Mouse (Mus musculus) megakaryocyte, adult 5-6 weeks (primary cell): ENCODE measurements around the gene Gm6899. TPM values are rescaled to one million over a fixed set of nuclear protein-coding genes. Genes with fewer than 3 reads are reported as not detected.

Experiments used
- ATAC-seq: 2 replicates; pipeline ENCODE4 v1.8.0; 2016; ENCODE audit warnings: mild to moderate bottlenecking, inconsistent platforms; ENCODE audit not compliant: poor library complexity, severe bottlenecking
- total RNA-seq, 2 experiments: library from RNA; stranded (forward) in 1 of 2; stranded (reverse) in 1 of 2; fragments of 153-499, 151-499 nt in 1 of 2; fragments of 221-1000, 200-1000 nt in 1 of 2; gene quantifications; 2 replicates each; pipeline versions ENCODE4 v1.2.3 to v1.2.4; 2015 to 2017

Gene Gm6899
- total RNA-seq (2015) (not detected in 2 replicates), total RNA-seq (2017) (not detected in 2 replicates)

DNA sequence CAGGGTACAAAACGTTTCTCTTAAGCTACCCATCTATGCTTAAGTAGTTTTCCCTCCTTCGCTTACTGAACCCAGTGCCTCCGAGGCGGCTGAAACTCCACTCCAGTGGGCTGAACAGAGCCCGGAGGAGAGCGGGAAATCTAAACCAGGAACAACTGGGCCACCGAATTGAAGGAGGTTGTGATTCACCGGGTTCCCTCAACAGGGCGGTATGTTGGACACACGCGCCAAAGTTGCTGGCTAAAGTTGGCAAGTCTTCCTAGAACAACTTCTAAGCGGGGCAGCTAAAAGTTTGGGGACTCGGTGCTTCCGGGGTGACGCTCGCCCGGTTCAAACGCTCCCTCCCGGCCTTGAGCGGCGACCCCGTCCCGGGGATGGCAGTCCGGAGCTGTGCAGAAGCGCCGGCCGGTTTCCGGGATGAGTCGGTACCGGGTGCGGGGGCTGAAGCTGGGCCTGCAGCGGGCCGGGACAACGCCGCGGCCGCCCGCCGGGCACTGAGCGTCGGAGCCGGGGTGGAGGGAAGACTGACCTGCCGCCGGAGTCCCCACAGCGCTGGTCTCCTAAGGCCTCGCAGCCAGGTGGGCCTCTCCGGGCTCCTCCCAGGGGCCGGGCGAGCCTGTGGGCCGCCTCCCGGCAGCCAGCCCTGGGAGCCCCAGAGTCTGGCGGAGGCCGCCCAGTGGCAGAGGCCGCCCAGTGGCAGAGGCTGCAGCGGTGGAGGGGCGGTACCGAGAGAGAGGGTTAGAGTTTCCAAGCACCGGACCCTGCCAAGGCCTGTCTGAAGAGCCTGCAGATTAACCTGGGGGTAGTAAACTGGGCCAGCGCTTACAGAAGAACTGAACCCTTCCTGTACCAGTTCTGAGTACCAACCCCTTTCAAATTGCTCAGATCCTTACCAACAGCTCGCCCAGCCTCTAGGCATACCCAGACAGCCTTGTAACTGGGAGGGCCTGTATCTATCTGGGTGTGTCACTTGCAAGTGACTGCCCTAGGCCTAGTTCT, at the start of gene Gm6899, which contains the start of gene Vrk2:
Gene Gm6899 (plus strand): TSS at position 181 of the 999 bp plus-strand sequence.
Gene Vrk2 (minus strand): TSS at position 939 of the 999 bp plus-strand sequence.
- peak; percentile 96 for ATAC-seq

DNA sequence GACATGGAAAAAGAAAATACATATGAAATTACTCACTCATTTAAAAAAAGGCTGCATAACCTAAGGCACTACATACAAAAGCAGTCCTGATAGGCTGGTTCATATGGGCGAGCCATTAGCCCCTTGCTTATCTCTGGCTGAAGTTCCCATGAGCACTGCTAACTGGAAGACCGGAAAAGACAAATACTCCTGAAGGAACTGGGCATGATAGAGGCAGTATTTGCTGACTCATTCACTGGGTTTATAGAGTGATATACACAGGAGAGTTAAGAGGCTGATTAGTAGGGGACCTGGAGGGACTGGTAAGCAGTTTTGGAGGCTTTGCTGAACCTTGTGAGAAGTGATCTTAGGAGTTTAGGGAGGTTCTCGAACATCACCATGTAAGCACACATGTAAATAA, 41.5 kb upstream of the Gm6899 start:
- no peak for ATAC-seq

DNA sequence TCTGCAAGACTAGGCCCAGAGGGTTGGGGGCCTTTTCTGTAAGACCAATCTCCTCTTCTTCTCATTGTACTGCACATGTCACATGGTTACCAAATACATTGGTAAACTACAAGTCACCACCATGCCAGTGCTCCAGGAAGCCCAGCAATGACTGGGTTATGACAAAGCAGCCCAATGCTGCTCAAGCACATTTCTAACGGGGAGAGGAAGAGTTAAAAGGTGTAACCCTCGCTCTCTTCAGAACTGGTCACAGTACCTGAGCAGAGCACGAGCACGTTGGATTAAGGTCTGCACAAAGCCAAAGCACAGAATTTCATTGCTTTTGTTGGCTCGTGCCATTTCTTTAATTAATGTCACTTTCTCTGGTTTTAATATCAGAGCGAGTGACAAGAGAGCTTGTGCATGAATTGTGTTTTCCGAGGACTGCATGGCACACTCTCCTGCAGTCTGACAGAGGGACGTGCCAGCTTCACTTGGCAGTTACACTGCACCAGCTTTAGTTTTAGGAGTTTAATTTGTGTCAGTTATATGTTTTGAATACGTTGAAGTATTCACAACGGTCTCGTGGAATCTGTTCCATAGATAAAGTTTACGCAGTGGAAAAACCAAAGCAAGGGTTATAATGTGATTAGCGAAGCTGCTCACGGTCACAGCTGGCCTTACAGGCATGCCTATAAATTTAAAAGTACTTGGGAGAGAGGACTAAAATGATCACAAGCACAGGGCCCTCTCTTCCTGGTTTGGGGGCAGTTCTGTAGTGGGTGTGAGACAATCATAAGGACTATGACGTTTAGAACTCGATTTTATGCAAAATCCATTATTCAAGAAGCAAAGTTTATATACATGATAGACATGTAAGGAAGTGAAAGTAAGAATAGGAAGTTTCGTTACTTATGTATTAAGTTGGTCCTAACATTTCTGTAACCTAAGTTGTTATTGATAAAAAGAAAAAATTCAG, 7.4 kb upstream of the Gm6899 start:
- ATAC-seq = peak; percentile 62

- ATAC-seq = peak; percentile 73
Measured at GRCm38 (mm10) chr11:26586367-26587183, 6.5 kb upstream of the Gm6899 start.

DNA sequence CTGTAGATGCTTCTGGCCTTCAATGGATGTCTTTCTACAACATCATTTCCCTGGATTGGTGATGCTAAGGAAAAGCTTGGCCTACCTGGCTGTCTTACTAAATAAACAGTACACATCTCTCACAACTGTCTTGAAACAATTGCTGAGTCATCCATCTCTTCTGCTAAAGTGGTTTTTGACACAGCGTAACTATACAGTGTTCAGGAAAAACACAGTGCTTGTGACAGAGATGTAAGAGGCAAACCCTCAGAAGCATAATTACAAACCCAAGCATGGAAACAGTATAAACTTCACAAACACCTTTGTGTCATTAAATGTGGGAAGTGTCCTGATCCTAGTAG, 5.9 kb upstream of the Gm6899 start:
- peak; percentile 39 for ATAC-seq

GRCm38 (mm10) chr11:26592395-26593053, 517 bp upstream of the Gm6899 start:
- ATAC-seq = 0 out of 2 replicates have a peak, but pooled peaks have one; percentile 0

DNA sequence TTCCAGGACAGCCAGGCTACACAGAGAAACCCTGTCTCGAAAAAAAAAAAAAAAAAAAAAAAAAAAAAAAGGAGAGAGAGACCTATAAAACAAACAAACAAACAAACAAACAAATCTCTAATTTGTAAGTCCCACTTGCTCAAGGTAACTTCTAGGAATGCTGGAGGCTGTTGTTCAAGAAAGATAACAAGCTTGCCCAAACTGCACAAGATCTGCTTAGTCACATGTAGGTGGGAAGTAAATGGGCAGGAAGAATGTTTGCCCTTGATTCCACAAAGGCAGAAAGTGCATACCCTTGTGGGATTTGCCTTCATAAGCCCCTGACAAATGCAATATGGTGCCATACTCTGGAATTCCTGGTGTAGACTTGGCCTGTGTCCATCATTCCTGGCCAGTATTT, 1.4 kb downstream of the Gm6899 start:
- ATAC-seq = no peak

GRCm38 (mm10) chr11:26596186-26596585, 3.1 kb downstream of the Gm6899 start:
- ATAC-seq = no peak

GRCm38 (mm10) chr11:26597145-26597544, 4.1 kb downstream of the Gm6899 start:
- ATAC-seq = no peak

DNA sequence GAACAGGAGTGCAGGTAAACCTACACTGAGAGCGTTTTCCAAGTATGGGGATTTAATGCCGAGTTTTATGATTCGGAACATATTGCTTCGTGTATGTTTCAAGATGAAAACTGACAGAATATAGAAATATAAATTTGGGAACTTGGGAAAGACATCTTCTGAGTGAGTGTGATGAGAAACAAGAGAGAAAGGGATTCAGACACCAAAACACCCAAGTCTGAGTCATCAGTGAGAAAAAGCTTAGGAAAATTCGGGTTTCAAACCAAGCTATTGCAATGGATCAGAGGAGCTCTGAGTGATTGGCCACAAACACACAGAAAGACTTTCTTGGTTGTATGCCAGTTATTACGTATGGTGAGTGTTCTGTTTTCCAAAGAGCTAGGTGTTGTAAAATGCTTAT, 4.7 kb downstream of the Gm6899 start:
- ATAC-seq = no peak

DNA sequence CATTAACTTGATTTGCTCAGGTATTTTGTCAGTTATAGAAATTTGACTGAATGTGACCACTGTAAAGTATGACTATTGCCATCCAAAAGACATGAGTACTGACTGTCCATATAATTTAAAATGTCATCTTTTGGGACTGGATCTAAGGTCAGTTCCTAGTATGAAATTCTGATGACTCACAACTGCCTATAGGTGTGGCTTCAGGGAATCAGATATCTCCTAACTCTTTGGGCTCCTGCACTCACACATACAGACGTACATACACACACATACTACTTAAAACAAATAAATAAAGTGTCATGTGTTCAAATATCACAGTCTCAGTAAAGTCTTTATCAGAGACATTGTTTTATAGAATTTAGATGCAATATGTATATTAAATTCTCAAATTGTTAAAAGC, 5.8 kb downstream of the Gm6899 start:
- no peak for ATAC-seq

GRCm38 (mm10) chr11:26600692-26601091, 7.7 kb downstream of the Gm6899 start:
- ATAC-seq = peak; percentile 58

GRCm38 (mm10) chr11:26601571-26602175, 8.6 kb downstream of the Gm6899 start:
- peak; percentile 71 for ATAC-seq

DNA sequence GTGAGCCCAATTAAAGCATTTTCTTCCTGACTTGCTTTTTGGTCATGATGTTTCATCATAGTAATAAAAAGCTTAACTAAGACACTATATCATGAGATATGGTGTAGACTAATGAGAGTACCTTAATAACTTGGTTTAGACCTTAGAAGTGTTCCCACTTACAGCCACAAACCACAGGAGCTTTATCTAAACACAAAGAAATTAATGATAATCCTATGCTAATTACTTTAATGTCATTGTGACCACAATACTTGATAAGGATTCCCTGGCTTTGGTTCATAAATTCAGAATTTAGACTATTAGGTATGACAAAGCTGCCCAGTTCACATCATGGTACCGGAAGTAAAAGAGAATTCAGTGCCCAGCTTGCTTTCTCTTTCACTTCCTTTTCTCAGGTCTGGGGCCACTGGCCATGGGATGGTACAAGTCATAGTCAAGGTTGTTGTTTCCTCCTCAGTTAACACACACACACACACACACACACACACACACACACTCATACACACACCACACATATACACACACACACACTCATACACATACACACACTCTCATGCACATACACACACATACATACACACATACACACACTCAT, 11.1 kb downstream of the Gm6899 start:
- ATAC-seq = peak; percentile 78

GRCm38 (mm10) chr11:26608795-26609194, 15.8 kb downstream of the Gm6899 start:
- ATAC-seq = no peak

- no peak for ATAC-seq
Measured at GRCm38 (mm10) chr11:26618475-26619223, 25.6 kb downstream of the Gm6899 start.

DNA sequence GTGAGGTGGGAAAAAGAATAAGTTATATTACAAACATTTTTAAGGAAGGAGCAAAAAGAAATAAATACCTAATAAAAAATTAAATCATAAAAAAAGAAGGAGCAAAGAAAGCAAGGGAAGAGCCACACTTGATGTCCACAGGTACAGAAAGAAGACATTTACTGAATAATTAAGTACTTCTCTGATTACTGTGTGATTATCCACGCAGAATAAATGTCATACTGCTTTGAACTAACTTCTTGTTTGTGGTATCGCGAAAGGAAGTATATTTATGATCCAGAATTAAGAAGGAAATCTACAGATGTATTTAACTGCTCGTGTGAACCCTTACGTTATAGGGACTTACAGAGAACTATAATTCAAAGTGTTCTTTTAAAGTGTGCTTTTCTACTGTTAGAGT, 29.7 kb downstream of the Gm6899 start:
- no peak for ATAC-seq

- ATAC-seq = no peak
Measured at GRCm38 (mm10) chr11:26636239-26636638, 43.2 kb downstream of the Gm6899 start.
